Mouse (Mus musculus) C2C12 (cell line): Measurements from ENCODE around the gene Icam2. TPM values are rescaled to one million over a fixed set of nuclear protein-coding genes. Genes with fewer than 3 reads are reported as not detected.
"Not testable (repeated sequence)": the region's sequence is repeated elsewhere in the genome, so short reads cannot be mapped to it uniquely, and the experiment has no call there.

ENCODE experiments used
- H3K27me3 ChIP-seq: one replicate; pipeline ENCODE4 v1.6.1; 2011; ENCODE audit not compliant: control insufficient read depth, insufficient read depth, insufficient read length
- H3K36me3 ChIP-seq: one replicate; pipeline ENCODE4 v1.6.1; 2011; ENCODE audit not compliant: control insufficient read depth, insufficient read depth
- H3K4me3 ChIP-seq: one replicate; pipeline ENCODE4 v1.5.1; 2011; ENCODE audit warnings: mild to moderate bottlenecking, control low read depth; ENCODE audit not compliant: poor library complexity, insufficient read depth, severe bottlenecking
- H3K79me2 ChIP-seq: one replicate; pipeline ENCODE4 v1.6.1; 2011; ENCODE audit not compliant: control insufficient read depth, insufficient read depth
- H3K79me3 ChIP-seq: one replicate; pipeline ENCODE4 v1.6.1; 2011; ENCODE audit warnings: low read depth, control low read depth
- H3ac ChIP-seq: one replicate; pipeline ENCODE3; 2011; ENCODE audit warnings: low read depth; ENCODE audit not compliant: control insufficient read depth, insufficient read length
- CEBPB ChIP-seq: IDR thresholded peaks from one replicate; pipeline ENCODE4 v1.6.1; 2011; ENCODE audit warnings: low read depth, mild to moderate bottlenecking, control low read depth, moderate library complexity
- CTCF ChIP-seq: IDR thresholded peaks from one replicate; pipeline ENCODE4 v1.5.1; 2011; ENCODE audit not compliant: control insufficient read depth, insufficient read depth, insufficient read length
- FOSL1 ChIP-seq: IDR thresholded peaks from one replicate; pipeline ENCODE4 v1.8.0; 2011; ENCODE audit warnings: mild to moderate bottlenecking, low read length; ENCODE audit not compliant: poor library complexity, insufficient read depth, severe bottlenecking
- MAX ChIP-seq: IDR thresholded peaks from one replicate; pipeline ENCODE4 v1.6.1; 2011; ENCODE audit warnings: mild to moderate bottlenecking, control low read depth
- MYOD1 ChIP-seq: IDR thresholded peaks from one replicate; pipeline ENCODE4 v1.6.1; 2011; ENCODE audit warnings: low read depth; ENCODE audit not compliant: control insufficient read depth, insufficient read length
- MYOG ChIP-seq: IDR thresholded peaks from one replicate; pipeline ENCODE4 v1.6.1; 2011; ENCODE audit not compliant: control insufficient read depth, insufficient read length; ENCODE audit errors: extremely low read depth
- USF1 ChIP-seq: IDR thresholded peaks from one replicate; pipeline ENCODE4 v1.6.1; 2011; ENCODE audit warnings: low read depth, mild to moderate bottlenecking, control low read depth, moderate library complexity
- polyA plus RNA-seq: library from polyadenylated mRNA; unstranded; fragments of >200 nt; fragmentation: generic; extraction: Trizol; gene quantifications from one replicate; pipeline ENCODE4 v1.2.1, GENCODE M21; 2012; ENCODE audit warnings: missing spikeins

Icam2 gene
- polyA plus RNA-seq, 1 experiment, result not detected

- Histone ChIP-seq H3K79me2 (no peaks in the 10 kb centered on the region), H3K79me3 (no peaks in the 10 kb centered on the region), H3K4me3 (no peak overlapping the region), H3ac (no peak overlapping the region), H3K36me3 (no peaks in the 10 kb centered on the region), H3K27me3 (peaks cover 23% of the 10 kb centered on the region)
- TF ChIP-seq MYOD1 (no peak), CTCF (no peak), CEBPB (no peak), MAX (no peak), MYOG (no peak), USF1 (no peak), FOSL1 (no peak)
Observed at GRCm38 (mm10) chr11:106351253-106351652, 36.6 kb downstream of the Icam2 start.

GRCm38 (mm10) chr11:106350853-106351252 lies 37.0 kb downstream of the Icam2 start:
- no peak overlapping the region for H3K4me3 ChIP-seq
- peaks cover 23% of the 10 kb centered on the region for H3K27me3 ChIP-seq

GRCm38 (mm10) chr11:106349772-106350171 lies 38.1 kb downstream of the Icam2 start:
- Histone ChIP-seq H3K79me3 (no peaks in the 10 kb centered on the region), H3K27me3 (peaks cover 32% of the 10 kb centered on the region), H3K36me3 (no peaks in the 10 kb centered on the region), H3K4me3 (no peak overlapping the region), H3K79me2 (no peaks in the 10 kb centered on the region), H3ac (no peak overlapping the region)
- TF ChIP-seq FOSL1 (no peak), USF1 (no peak), MAX (no peak), CEBPB (no peak), MYOD1 (no peak), MYOG (no peak), CTCF (no peak)

More at GRCm38 (mm10) chr11:106350853-106351252, 37.0 kb downstream of the Icam2 start:
- Histone ChIP-seq H3K36me3 (no peaks in the 10 kb centered on the region), H3K79me2 (no peaks in the 10 kb centered on the region), H3ac (no peak overlapping the region), H3K79me3 (no peaks in the 10 kb centered on the region)
- TF ChIP-seq CTCF, result no peak
- TF ChIP-seq MYOG, result no peak
- peak; percentile 38 for TF ChIP-seq USF1
- TF ChIP-seq MYOD1, result no peak
- TF ChIP-seq FOSL1, result no peak
- no peak for TF ChIP-seq MAX
- TF ChIP-seq CEBPB, result no peak

GRCm38 (mm10) chr11:106344910-106345309 lies 43.0 kb downstream of the Icam2 start:
- H3ac ChIP-seq, result no peak overlapping the region
- TF ChIP-seq MYOG (no peak), FOSL1 (no peak), MYOD1 (no peak), USF1 (no peak), CEBPB (no peak), CTCF (no peak), MAX (no peak)
- H3K27me3 ChIP-seq, result peaks cover 60% of the 10 kb centered on the region
- H3K4me3 ChIP-seq, result no peak overlapping the region
- no peaks in the 10 kb centered on the region for H3K79me2 ChIP-seq
- H3K79me3 ChIP-seq, result no peaks in the 10 kb centered on the region
- H3K36me3 ChIP-seq, result no peaks in the 10 kb centered on the region

- H3ac ChIP-seq, result no peak overlapping the region
- no peaks in the 10 kb centered on the region for H3K36me3 ChIP-seq
- no peaks in the 10 kb centered on the region for H3K79me3 ChIP-seq
- no peak for TF ChIP-seq CEBPB
- TF ChIP-seq USF1, result no peak
- TF ChIP-seq MYOD1, result no peak
- TF ChIP-seq MYOG, result no peak
- TF ChIP-seq MAX, result no peak
- no peak for TF ChIP-seq CTCF
- no peak for TF ChIP-seq FOSL1
- no peaks in the 10 kb centered on the region for H3K79me2 ChIP-seq
- no peak overlapping the region for H3K4me3 ChIP-seq
- H3K27me3 ChIP-seq, result peaks cover 37% of the 10 kb centered on the region
Observed at GRCm38 (mm10) chr11:106340990-106341520, 46.8 kb downstream of the Icam2 start.

GRCm38 (mm10) chr11:106339323-106339722 lies 48.6 kb downstream of the Icam2 start:
- not testable (repeated sequence) for H3ac ChIP-seq, H3K36me3 ChIP-seq, H3K79me2 ChIP-seq, H3K4me3 ChIP-seq, H3K79me3 ChIP-seq
- H3K27me3 ChIP-seq, result peaks cover 24% of the 10 kb centered on the region
